Mouse (Mus musculus): ENCODE results near the gene Fgfr2. TPM values are rescaled to one million over a fixed set of nuclear protein-coding genes. Genes with fewer than 3 reads are reported as not detected.

Gene Fgfr2
- total and polyA plus RNA-seq, 2 experiments from 2014 or later = 12.1 to 32.6 TPM

- H3K4me2 ChIP-seq (ENCODE audit: low read depth, low read length, poor library complexity, severe bottlenecking) = peak overlapping the region; percentile 90
These were observed 1.3 kb downstream of the Fgfr2 start for GRCm38 (mm10) chr7:133121661-133122378.

GRCm38 (mm10) chr7:133121080-133121607 lies 2.0 kb downstream of the Fgfr2 start:
- DNase-seq (ENCODE audit: low spot score) = no peak

More at GRCm38 (mm10) chr7:133121661-133122378, 1.3 kb downstream of the Fgfr2 start:
- under 1% methylated on average over 69 of the region's 94 CpGs for WGBS
- no peaks in the 10 kb centered on the region for H3K9me3 ChIP-seq (ENCODE audit: low read length)
- H3K4me1 ChIP-seq (ENCODE audit: insufficient read depth, low read length) = peaks cover 7% of the 10 kb centered on the region; the same call in 1 of the 2 replicates
- peaks cover 5% of the 10 kb centered on the region for H3K27me3 ChIP-seq (ENCODE audit: insufficient read depth, low read length)
- H3K27ac ChIP-seq (ENCODE audit: low read depth, low read length) = peak overlapping the region; percentile 86
- DNase-seq (ENCODE audit: low spot score) (no peak), ATAC-seq (ENCODE audit: low FRiP score) (peak; percentile 22; the same call in 1 of the 2 replicates)
- H3K36me3 ChIP-seq (ENCODE audit: insufficient read depth, low read length) = no peaks in the 10 kb centered on the region
- TF ChIP-seq CTCF (IDR thresholded peaks at IDR 0.05) = 0 out of 2 replicates have a peak, but pooled peaks have one; percentile 6
- H3K9ac ChIP-seq (replicated peaks; ENCODE audit: low read length, poor library complexity, severe bottlenecking) = peak overlapping the region; percentile 77
- peak overlapping the region; percentile 89 for H3K4me3 ChIP-seq (ENCODE audit: low read depth, low read length)

GRCm38 (mm10) chr7:133120221-133120751 lies 2.9 kb downstream of the Fgfr2 start:
- no peaks in the 10 kb centered on the region for H3K27me3 ChIP-seq (ENCODE audit: insufficient read depth, low read length)
- H3K27ac ChIP-seq (ENCODE audit: low read depth, low read length) = no peak overlapping the region
- TF ChIP-seq CTCF (IDR thresholded peaks at IDR 0.05) = no peak
- H3K4me3 ChIP-seq (ENCODE audit: low read depth, low read length) = peak overlapping the region; percentile 14; the same call in 1 of the 2 replicates
- H3K4me1 ChIP-seq (ENCODE audit: insufficient read depth, low read length) = peaks cover 11% of the 10 kb centered on the region; the same call in 1 of the 2 replicates
- H3K36me3 ChIP-seq (ENCODE audit: insufficient read depth, low read length) = no peaks in the 10 kb centered on the region
- peak overlapping the region; percentile 40 for H3K4me2 ChIP-seq (ENCODE audit: low read depth, low read length, poor library complexity, severe bottlenecking)
- H3K9ac ChIP-seq (replicated peaks; ENCODE audit: low read length, poor library complexity, severe bottlenecking) = no peak overlapping the region
- H3K9me3 ChIP-seq (ENCODE audit: low read length) = no peaks in the 10 kb centered on the region
- DNase-seq (ENCODE audit: low spot score) (no peak), ATAC-seq (ENCODE audit: low FRiP score) (no peak)
- WGBS = 12% methylated on average over 15 of the region's 15 CpGs

More at GRCm38 (mm10) chr7:133121080-133121607, 2.0 kb downstream of the Fgfr2 start:
- Histone ChIP-seq H3K4me3 (ENCODE audit: low read depth, low read length) (peak overlapping the region; percentile 89), H3K4me1 (ENCODE audit: insufficient read depth, low read length) (peaks cover 7% of the 10 kb centered on the region; the same call in 1 of the 2 replicates), H3K27me3 (ENCODE audit: insufficient read depth, low read length) (no peaks in the 10 kb centered on the region), H3K9me3 (ENCODE audit: low read length) (no peaks in the 10 kb centered on the region), H3K9ac (replicated peaks; ENCODE audit: low read length, poor library complexity, severe bottlenecking) (peak overlapping the region; percentile 77), H3K27ac (ENCODE audit: low read depth, low read length) (no peak overlapping the region), H3K36me3 (ENCODE audit: insufficient read depth, low read length) (no peaks in the 10 kb centered on the region), H3K4me2 (ENCODE audit: low read depth, low read length, poor library complexity, severe bottlenecking) (peak overlapping the region; percentile 90)
- no peak for ATAC-seq (ENCODE audit: low FRiP score)
- WGBS = 2% methylated on average over 14 of the region's 14 CpGs
- TF ChIP-seq CTCF (IDR thresholded peaks at IDR 0.05) = no peak

GRCm38 (mm10) chr7:133117815-133118214 lies 5.3 kb downstream of the Fgfr2 start:
- TF ChIP-seq CTCF (IDR thresholded peaks at IDR 0.05) = no peak
- H3K4me1 ChIP-seq (ENCODE audit: insufficient read depth, low read length) = peaks cover 11% of the 10 kb centered on the region; the same call in 1 of the 2 replicates
- H3K9ac ChIP-seq (replicated peaks; ENCODE audit: low read length, poor library complexity, severe bottlenecking) = no peak overlapping the region
- H3K36me3 ChIP-seq (ENCODE audit: insufficient read depth, low read length) = no peaks in the 10 kb centered on the region
- H3K27ac ChIP-seq (ENCODE audit: low read depth, low read length) = no peak overlapping the region
- no peaks in the 10 kb centered on the region for H3K27me3 ChIP-seq (ENCODE audit: insufficient read depth, low read length)
- WGBS = 34% methylated on average over 2 of the region's 2 CpGs
- no peaks in the 10 kb centered on the region for H3K9me3 ChIP-seq (ENCODE audit: low read length)
- DNase-seq (ENCODE audit: low spot score) (no peak), ATAC-seq (ENCODE audit: low FRiP score) (no peak)
- no peak overlapping the region for H3K4me3 ChIP-seq (ENCODE audit: low read depth, low read length)
- no peak overlapping the region for H3K4me2 ChIP-seq (ENCODE audit: low read depth, low read length, poor library complexity, severe bottlenecking)

GRCm38 (mm10) chr7:133116542-133116941 lies 6.6 kb downstream of the Fgfr2 start:
- Histone ChIP-seq H3K27ac (ENCODE audit: low read depth, low read length) (no peak overlapping the region), H3K4me2 (ENCODE audit: low read depth, low read length, poor library complexity, severe bottlenecking) (no peak overlapping the region), H3K9ac (replicated peaks; ENCODE audit: low read length, poor library complexity, severe bottlenecking) (no peak overlapping the region), H3K27me3 (ENCODE audit: insufficient read depth, low read length) (no peaks in the 10 kb centered on the region), H3K4me3 (ENCODE audit: low read depth, low read length) (no peak overlapping the region), H3K36me3 (ENCODE audit: insufficient read depth, low read length) (no peaks in the 10 kb centered on the region), H3K4me1 (ENCODE audit: insufficient read depth, low read length) (peaks cover 11% of the 10 kb centered on the region; the same call in 1 of the 2 replicates), H3K9me3 (ENCODE audit: low read length) (no peaks in the 10 kb centered on the region)
- ATAC-seq (ENCODE audit: low FRiP score) (no peak), DNase-seq (ENCODE audit: low spot score) (no peak)
- TF ChIP-seq CTCF (IDR thresholded peaks at IDR 0.05) = no peak

- H3K27me3 ChIP-seq (ENCODE audit: insufficient read depth, low read length) = no peaks in the 10 kb centered on the region
- H3K9ac ChIP-seq (replicated peaks; ENCODE audit: low read length, poor library complexity, severe bottlenecking) = no peak overlapping the region
- H3K36me3 ChIP-seq (ENCODE audit: insufficient read depth, low read length) = no peaks in the 10 kb centered on the region
- H3K4me3 ChIP-seq (ENCODE audit: low read depth, low read length) = no peak overlapping the region
- H3K4me1 ChIP-seq (ENCODE audit: insufficient read depth, low read length) = peaks cover 11% of the 10 kb centered on the region; the same call in 1 of the 2 replicates
- whole genome bisulfite sequencing = 23% methylated on average over 15 of the region's 15 CpGs
- no peak for TF ChIP-seq CTCF (IDR thresholded peaks at IDR 0.05)
- H3K9me3 ChIP-seq (ENCODE audit: low read length) = no peaks in the 10 kb centered on the region
- DNase-seq (ENCODE audit: low spot score) (no peak), ATAC-seq (ENCODE audit: low FRiP score) (no peak)
- H3K4me2 ChIP-seq (ENCODE audit: low read depth, low read length, poor library complexity, severe bottlenecking) = peak overlapping the region; percentile 18; the same call in 1 of the 2 replicates
- H3K27ac ChIP-seq (ENCODE audit: low read depth, low read length) = no peak overlapping the region
These were observed 7.3 kb downstream of the Fgfr2 start for GRCm38 (mm10) chr7:133115886-133116285.

Measured in midbrain, postnatal 0 days (tissue).